Mouse (Mus musculus): ENCODE results near the gene Pik3ap1. TPM values are rescaled to one million over a fixed set of nuclear protein-coding genes. Genes with fewer than 3 reads are reported as not detected.
A peak's percentile ranks its signal among the peaks of the same experiment; 100 is the strongest.

Gene Pik3ap1
- polyA plus RNA-seq, 1 experiment from 2014 or later, result 2.7 TPM

DNA sequence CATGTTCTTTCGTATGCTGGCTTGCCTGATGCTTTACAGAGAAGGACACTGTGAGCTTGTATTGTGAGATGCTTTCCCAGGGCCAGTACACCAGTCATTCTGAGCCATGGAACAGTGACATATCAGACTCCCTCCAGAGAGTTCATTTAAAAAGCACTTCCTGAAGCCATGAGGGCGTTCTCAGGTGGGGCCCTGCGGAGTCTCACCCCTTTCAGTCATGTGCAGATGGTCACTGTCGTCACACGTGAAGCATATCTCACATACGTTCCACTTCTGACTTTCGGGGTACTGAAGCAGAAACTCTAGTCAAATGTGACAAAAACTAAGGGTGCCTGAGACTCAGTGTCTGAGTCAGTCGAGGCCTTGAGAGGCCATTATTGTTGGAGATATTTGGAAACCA is 6.0 kb upstream of the Pik3ap1 start:
- 82% methylated on average over 8 of the region's 8 CpGs for WGBS

DNA sequence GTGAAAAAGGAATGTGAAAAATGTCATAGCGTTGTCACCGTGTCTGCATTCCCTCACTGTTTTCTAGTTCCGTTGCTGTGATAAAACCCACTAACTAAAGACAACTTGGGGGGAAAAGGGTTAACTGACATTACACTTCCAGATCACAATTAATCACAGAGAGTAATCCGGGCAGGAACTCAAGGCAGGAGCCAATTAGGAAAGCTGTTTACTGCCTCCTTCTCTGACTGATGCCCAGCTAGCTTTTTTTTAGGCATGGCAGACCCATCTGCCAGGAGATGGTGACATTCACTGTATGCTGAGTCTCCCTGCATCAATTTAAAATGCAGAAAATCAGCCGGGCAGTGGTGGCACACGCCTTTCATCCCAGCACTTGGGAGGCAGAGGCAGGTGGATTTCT is 4.4 kb upstream of the Pik3ap1 start:
- WGBS, result 52% methylated on average over 6 of the region's 6 CpGs
- Histone ChIP-seq H3K27ac (replicated peaks; ENCODE audit: low read depth, low read length) (no peak overlapping the region), H3K36me3 (ENCODE audit: control insufficient read depth, insufficient read depth, low read length) (no peaks in the 10 kb centered on the region), H3K9me3 (ENCODE audit: control insufficient read depth, low read length) (no peaks in the 10 kb centered on the region), H3K4me2 (ENCODE audit: low read depth, low read length) (no peak overlapping the region), H3K4me1 (ENCODE audit: control insufficient read depth, insufficient read depth, low read length) (0 out of 2 replicates have a peak, but pooled peaks cover 8% of the 10 kb centered on the region), H3K27me3 (replicated peaks; ENCODE audit: control insufficient read depth, insufficient read depth, low read length) (0 out of 2 replicates have a peak, but pooled peaks cover 11% of the 10 kb centered on the region), H3K9ac (ENCODE audit: low read depth, low read length) (no peak overlapping the region), H3K4me3 (ENCODE audit: low read depth, low read length) (no peak overlapping the region)
- no peak for DNase-seq (ENCODE audit: low spot score)
- no peak for ATAC-seq (ENCODE audit: low read depth)

More for the DNA sequence above, 6.0 kb upstream of the Pik3ap1 start:
- Histone ChIP-seq H3K27ac (replicated peaks; ENCODE audit: low read depth, low read length) (no peak overlapping the region), H3K4me1 (ENCODE audit: control insufficient read depth, insufficient read depth, low read length) (no peaks in the 10 kb centered on the region), H3K27me3 (replicated peaks; ENCODE audit: control insufficient read depth, insufficient read depth, low read length) (no peaks in the 10 kb centered on the region), H3K36me3 (ENCODE audit: control insufficient read depth, insufficient read depth, low read length) (no peaks in the 10 kb centered on the region), H3K4me2 (ENCODE audit: low read depth, low read length) (no peak overlapping the region), H3K9me3 (ENCODE audit: control insufficient read depth, low read length) (no peaks in the 10 kb centered on the region), H3K4me3 (ENCODE audit: low read depth, low read length) (no peak overlapping the region), H3K9ac (ENCODE audit: low read depth, low read length) (no peak overlapping the region)
- ATAC-seq (ENCODE audit: low read depth), result no peak
- DNase-seq (ENCODE audit: low spot score), result no peak

GRCm38 (mm10) chr19:41388242-41388641 is 3.3 kb upstream of the Pik3ap1 start:
- Histone ChIP-seq H3K36me3 (ENCODE audit: control insufficient read depth, insufficient read depth, low read length) (no peaks in the 10 kb centered on the region), H3K27ac (replicated peaks; ENCODE audit: low read depth, low read length) (no peak overlapping the region), H3K4me2 (ENCODE audit: low read depth, low read length) (no peak overlapping the region), H3K4me3 (ENCODE audit: low read depth, low read length) (no peak overlapping the region), H3K9me3 (ENCODE audit: control insufficient read depth, low read length) (no peaks in the 10 kb centered on the region), H3K4me1 (ENCODE audit: control insufficient read depth, insufficient read depth, low read length) (0 out of 2 replicates have a peak, but pooled peaks cover 8% of the 10 kb centered on the region), H3K9ac (ENCODE audit: low read depth, low read length) (no peak overlapping the region), H3K27me3 (replicated peaks; ENCODE audit: control insufficient read depth, insufficient read depth, low read length) (0 out of 2 replicates have a peak, but pooled peaks cover 17% of the 10 kb centered on the region)
- ATAC-seq (ENCODE audit: low read depth) (no peak), DNase-seq (ENCODE audit: low spot score) (no peak)
- WGBS, result 91% methylated on average over 7 of the region's 7 CpGs

- H3K4me1 ChIP-seq (ENCODE audit: control insufficient read depth, insufficient read depth, low read length), result 0 out of 2 replicates have a peak, but pooled peaks cover 8% of the 10 kb centered on the region
- H3K9ac ChIP-seq (ENCODE audit: low read depth, low read length), result no peak overlapping the region
- no peak for DNase-seq (ENCODE audit: low spot score)
Measured at GRCm38 (mm10) chr19:41387262-41387661, 2.4 kb upstream of the Pik3ap1 start.

GRCm38 (mm10) chr19:41384406-41384851 is 473 bp downstream of the Pik3ap1 start:
- DNase-seq (ENCODE audit: low spot score), result peak; percentile 39
- H3K9me3 ChIP-seq (ENCODE audit: control insufficient read depth, low read length), result no peaks in the 10 kb centered on the region
- WGBS, result 12% methylated on average over 12 of the region's 12 CpGs
- 0 out of 2 replicates have a peak, but pooled peaks cover 17% of the 10 kb centered on the region for H3K27me3 ChIP-seq (replicated peaks; ENCODE audit: control insufficient read depth, insufficient read depth, low read length)
- H3K4me2 ChIP-seq (ENCODE audit: low read depth, low read length), result peak overlapping the region; percentile 95
- H3K9ac ChIP-seq (ENCODE audit: low read depth, low read length), result peak overlapping the region; percentile 58
- no peaks in the 10 kb centered on the region for H3K36me3 ChIP-seq (ENCODE audit: control insufficient read depth, insufficient read depth, low read length)
- H3K27ac ChIP-seq (replicated peaks; ENCODE audit: low read depth, low read length), result no peak overlapping the region
- peak overlapping the region; percentile 46 for H3K4me3 ChIP-seq (ENCODE audit: low read depth, low read length)
- no peak for ATAC-seq (ENCODE audit: low read depth)
- 0 out of 2 replicates have a peak, but pooled peaks cover 8% of the 10 kb centered on the region for H3K4me1 ChIP-seq (ENCODE audit: control insufficient read depth, insufficient read depth, low read length)

More at GRCm38 (mm10) chr19:41387262-41387661, 2.4 kb upstream of the Pik3ap1 start:
- Histone ChIP-seq H3K4me3 (ENCODE audit: low read depth, low read length) (no peak overlapping the region), H3K9me3 (ENCODE audit: control insufficient read depth, low read length) (no peaks in the 10 kb centered on the region), H3K4me2 (ENCODE audit: low read depth, low read length) (no peak overlapping the region), H3K27ac (replicated peaks; ENCODE audit: low read depth, low read length) (no peak overlapping the region), H3K27me3 (replicated peaks; ENCODE audit: control insufficient read depth, insufficient read depth, low read length) (0 out of 2 replicates have a peak, but pooled peaks cover 17% of the 10 kb centered on the region), H3K36me3 (ENCODE audit: control insufficient read depth, insufficient read depth, low read length) (no peaks in the 10 kb centered on the region)
- ATAC-seq (ENCODE audit: low read depth), result no peak
- WGBS, result 78% methylated on average over 2 of the region's 2 CpGs

- Histone ChIP-seq H3K4me3 (ENCODE audit: low read depth, low read length) (no peak overlapping the region), H3K27me3 (replicated peaks; ENCODE audit: control insufficient read depth, insufficient read depth, low read length) (0 out of 2 replicates have a peak, but pooled peaks cover 17% of the 10 kb centered on the region), H3K36me3 (ENCODE audit: control insufficient read depth, insufficient read depth, low read length) (no peaks in the 10 kb centered on the region), H3K4me1 (ENCODE audit: control insufficient read depth, insufficient read depth, low read length) (0 out of 2 replicates have a peak, but pooled peaks cover 8% of the 10 kb centered on the region), H3K9ac (ENCODE audit: low read depth, low read length) (no peak overlapping the region), H3K9me3 (ENCODE audit: control insufficient read depth, low read length) (no peaks in the 10 kb centered on the region), H3K27ac (replicated peaks; ENCODE audit: low read depth, low read length) (no peak overlapping the region), H3K4me2 (ENCODE audit: low read depth, low read length) (no peak overlapping the region)
- WGBS, result 73% methylated on average over 3 of the region's 3 CpGs
- ATAC-seq (ENCODE audit: low read depth) (no peak), DNase-seq (ENCODE audit: low spot score) (no peak)
Measured at GRCm38 (mm10) chr19:41382391-41382978, 2.4 kb downstream of the Pik3ap1 start.

DNA sequence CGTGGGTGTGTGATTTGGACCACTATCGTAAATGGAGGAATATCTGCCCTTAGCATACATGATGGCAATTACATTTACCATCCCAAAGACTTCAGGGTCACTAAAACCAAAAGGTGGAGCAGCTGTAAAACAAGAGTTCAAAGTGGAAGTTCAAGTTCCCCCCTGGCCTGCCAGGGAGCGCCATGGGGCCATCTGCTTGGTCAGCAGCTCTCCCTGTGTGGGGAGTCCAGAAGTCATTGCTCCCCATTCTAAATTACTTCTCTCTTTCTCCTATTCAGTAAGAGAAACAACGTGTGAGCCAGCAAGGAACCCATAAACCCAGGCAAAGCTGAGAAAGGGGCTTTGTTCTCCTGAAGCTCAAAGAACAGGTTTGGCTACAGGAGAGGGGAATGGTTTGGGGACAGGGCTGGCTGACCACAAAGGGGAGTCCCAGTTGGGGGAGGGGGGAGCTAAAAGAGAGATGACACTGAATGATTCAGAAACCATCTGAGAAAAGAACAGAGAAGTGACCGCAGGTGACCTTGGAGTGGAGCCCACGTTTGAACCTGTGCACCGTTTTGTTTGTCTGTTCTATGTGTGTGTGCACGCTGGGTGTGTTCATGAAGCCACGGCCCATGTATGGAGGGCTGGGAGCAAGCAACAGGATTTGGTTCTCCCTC is 3.2 kb downstream of the Pik3ap1 start:
- no peak for ATAC-seq (ENCODE audit: low read depth)
- Histone ChIP-seq H3K9me3 (ENCODE audit: control insufficient read depth, low read length) (no peaks in the 10 kb centered on the region), H3K4me3 (ENCODE audit: low read depth, low read length) (no peak overlapping the region), H3K9ac (ENCODE audit: low read depth, low read length) (no peak overlapping the region), H3K27me3 (replicated peaks; ENCODE audit: control insufficient read depth, insufficient read depth, low read length) (0 out of 2 replicates have a peak, but pooled peaks cover 17% of the 10 kb centered on the region), H3K4me1 (ENCODE audit: control insufficient read depth, insufficient read depth, low read length) (0 out of 2 replicates have a peak, but pooled peaks cover 8% of the 10 kb centered on the region), H3K36me3 (ENCODE audit: control insufficient read depth, insufficient read depth, low read length) (no peaks in the 10 kb centered on the region), H3K4me2 (ENCODE audit: low read depth, low read length) (no peak overlapping the region), H3K27ac (replicated peaks; ENCODE audit: low read depth, low read length) (no peak overlapping the region)
- WGBS, result 72% methylated on average over 9 of the region's 9 CpGs
- no peak for DNase-seq (ENCODE audit: low spot score)

DNA sequence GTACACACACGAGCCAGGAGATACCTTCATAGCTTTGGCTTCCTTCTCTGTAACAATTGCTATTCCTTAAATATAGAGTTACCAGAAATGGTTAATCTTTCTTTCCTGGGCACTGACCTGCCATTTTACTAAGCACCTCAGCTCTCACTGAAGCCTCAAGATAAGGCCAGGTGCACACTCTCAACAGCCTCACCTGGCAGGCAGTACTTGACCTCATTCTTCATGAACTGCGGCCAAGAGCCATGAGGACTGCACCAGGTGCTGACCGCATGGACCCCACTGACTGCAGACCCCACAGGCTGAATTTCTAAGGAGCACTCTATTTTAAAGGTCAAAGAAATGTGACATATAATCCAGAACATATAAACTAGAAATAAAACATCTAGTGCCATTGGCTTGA is 5.7 kb downstream of the Pik3ap1 start:
- no peak overlapping the region for H3K4me2 ChIP-seq (ENCODE audit: low read depth, low read length)
- no peaks in the 10 kb centered on the region for H3K4me1 ChIP-seq (ENCODE audit: control insufficient read depth, insufficient read depth, low read length)
- no peak overlapping the region for H3K27ac ChIP-seq (replicated peaks; ENCODE audit: low read depth, low read length)
- 88% methylated on average over 3 of the region's 3 CpGs for WGBS
- ATAC-seq (ENCODE audit: low read depth) (no peak), DNase-seq (ENCODE audit: low spot score) (no peak)
- H3K36me3 ChIP-seq (ENCODE audit: control insufficient read depth, insufficient read depth, low read length), result no peaks in the 10 kb centered on the region
- 0 out of 2 replicates have a peak, but pooled peaks cover 4% of the 10 kb centered on the region for H3K27me3 ChIP-seq (replicated peaks; ENCODE audit: control insufficient read depth, insufficient read depth, low read length)
- H3K4me3 ChIP-seq (ENCODE audit: low read depth, low read length), result no peak overlapping the region
- no peak overlapping the region for H3K9ac ChIP-seq (ENCODE audit: low read depth, low read length)
- H3K9me3 ChIP-seq (ENCODE audit: control insufficient read depth, low read length), result no peaks in the 10 kb centered on the region
